Mouse (Mus musculus) limb, embryonic 13.5 days (tissue): ENCODE results near the gene Tut7. TPM values are rescaled to one million over a fixed set of nuclear protein-coding genes. Genes with fewer than 3 reads are reported as not detected.

Experiments
- ATAC-seq: fragments of 200-750 bp; cut with Nextera tagmentation; 2 replicates; pipeline ENCODE4 v1.8.0; 2017; ENCODE audit warnings: low read depth, moderate number of reproducible peaks, moderate TSS enrichment; ENCODE audit not compliant: low FRiP score
- H3K27ac ChIP-seq: fragments of 300-500 bp; sonication (generic); 2 replicates; pipeline ENCODE4 v1.5.1; 2015; ENCODE audit warnings: inconsistent platforms, mild to moderate bottlenecking, moderate library complexity
- H3K27me3 ChIP-seq: fragments of 300-500 bp; sonication (generic); 2 replicates; pipeline ENCODE4 v1.6.1; 2015; ENCODE audit warnings: mild to moderate bottlenecking, inconsistent platforms
- H3K36me3 ChIP-seq: fragments of 300-500 bp; sonication (generic); 2 replicates; pipeline ENCODE4 v1.6.1; 2015; ENCODE audit warnings: inconsistent platforms, mild to moderate bottlenecking, moderate library complexity
- H3K4me1 ChIP-seq: fragments of 300-500 bp; sonication (generic); 2 replicates; pipeline ENCODE4 v1.6.1; 2015; ENCODE audit warnings: inconsistent platforms
- H3K4me2 ChIP-seq: fragments of 300-500 bp; sonication (generic); replicated peaks from 2 replicates; pipeline ENCODE4 v1.6.1; 2015; ENCODE audit warnings: inconsistent platforms, mild to moderate bottlenecking, moderate library complexity
- H3K4me3 ChIP-seq: fragments of 300-500 bp; sonication (generic); 2 replicates; pipeline ENCODE4 v1.5.1; 2015; ENCODE audit warnings: moderate library complexity, mild to moderate bottlenecking, inconsistent platforms
- H3K9ac ChIP-seq: fragments of 300-500 bp; sonication (generic); 2 replicates; pipeline ENCODE4 v1.6.1; 2015; ENCODE audit warnings: mild to moderate bottlenecking, inconsistent platforms
- H3K9me3 ChIP-seq: fragments of 300-500 bp; sonication (generic); 2 replicates; pipeline ENCODE4 v1.6.1; 2016; ENCODE audit warnings: inconsistent platforms
- WGBS: fragments of 180-500 bp; shearing (Covaris S2); methylation state at CpG from one replicate; pipeline ENCODE4 v1.1.7; 2015; 5-methylcytosine and 5-hydroxymethylcytosine counted together
- polyA plus RNA-seq: library from polyadenylated mRNA; unstranded; fragments of >200 nt; fragmentation: Nextera tagmentation; extraction: Ambion mirVana; gene quantifications from 2 replicates; pipeline ENCODE4 v1.2.1, GENCODE M21; 2015

Gene Tut7
- polyA plus RNA-seq, 1 experiment from 2014 or later: 57.4 TPM

- H3K4me2 ChIP-seq: no peak overlapping the region
- no peaks in the 10 kb centered on the region for H3K4me1 ChIP-seq
- 86% methylated on average over 4 of the region's 4 CpGs for WGBS
- no peak for ATAC-seq
- H3K27ac ChIP-seq: no peak overlapping the region
- no peaks in the 10 kb centered on the region for H3K9me3 ChIP-seq
- H3K36me3 ChIP-seq: peaks cover 91% of the 10 kb centered on the region
- no peak overlapping the region for H3K4me3 ChIP-seq
- H3K9ac ChIP-seq: no peak overlapping the region
- H3K27me3 ChIP-seq: no peaks in the 10 kb centered on the region
These were observed 43.7 kb downstream of the Tut7 start for GRCm38 (mm10) chr13:59779213-59779612.

- Histone ChIP-seq H3K4me3 (no peak overlapping the region), H3K9me3 (no peaks in the 10 kb centered on the region), H3K4me1 (peaks cover 9% of the 10 kb centered on the region), H3K27ac (no peak overlapping the region), H3K27me3 (no peaks in the 10 kb centered on the region), H3K36me3 (peaks cover 72% of the 10 kb centered on the region), H3K4me2 (no peak overlapping the region), H3K9ac (no peak overlapping the region)
- ATAC-seq: no peak
- WGBS: 86% methylated on average over 3 of the region's 3 CpGs
These were observed 47.8 kb downstream of the Tut7 start for GRCm38 (mm10) chr13:59775168-59775567.

GRCm38 (mm10) chr13:59771257-59771656, 51.7 kb downstream of the Tut7 start:
- Histone ChIP-seq H3K9me3 (no peaks in the 10 kb centered on the region), H3K27ac (peak overlapping the region; percentile 98), H3K4me1 (peaks cover 37% of the 10 kb centered on the region), H3K9ac (no peak overlapping the region), H3K27me3 (no peaks in the 10 kb centered on the region), H3K4me3 (no peak overlapping the region), H3K36me3 (peaks cover 36% of the 10 kb centered on the region), H3K4me2 (no peak overlapping the region)
- WGBS: 65% methylated on average over 9 of the region's 9 CpGs
- no peak for ATAC-seq

- Histone ChIP-seq H3K27ac (peak overlapping the region; percentile 98), H3K9me3 (no peaks in the 10 kb centered on the region), H3K4me2 (peak overlapping the region; percentile 80), H3K36me3 (peaks cover 32% of the 10 kb centered on the region), H3K9ac (no peak overlapping the region; the same call in 1 of the 2 replicates), H3K4me1 (peaks cover 41% of the 10 kb centered on the region), H3K4me3 (peak overlapping the region; percentile 86), H3K27me3 (no peaks in the 10 kb centered on the region)
- no peak for ATAC-seq
- WGBS: 69% methylated on average over 9 of the region's 9 CpGs
These were observed 52.1 kb downstream of the Tut7 start for GRCm38 (mm10) chr13:59770847-59771246.

GRCm38 (mm10) chr13:59770164-59770562, 52.8 kb downstream of the Tut7 start:
- peaks cover 43% of the 10 kb centered on the region for H3K4me1 ChIP-seq
- H3K27ac ChIP-seq: peak overlapping the region; percentile 98
- no peaks in the 10 kb centered on the region for H3K27me3 ChIP-seq
- peak; percentile 85 for ATAC-seq
- H3K36me3 ChIP-seq: peaks cover 26% of the 10 kb centered on the region
- WGBS: under 1% methylated on average over 28 of the region's 28 CpGs
- H3K4me3 ChIP-seq: peak overlapping the region; percentile 86
- H3K9ac ChIP-seq: peak overlapping the region; percentile 68
- no peaks in the 10 kb centered on the region for H3K9me3 ChIP-seq
- H3K4me2 ChIP-seq: peak overlapping the region; percentile 80

- Histone ChIP-seq H3K27me3 (no peaks in the 10 kb centered on the region), H3K9ac (peak within 1 kb of the TSS; percentile 90), H3K4me3 (peak within 1 kb of the TSS; percentile 86), H3K4me2 (peak within 1 kb of the TSS; percentile 80), H3K27ac (peak within 1 kb of the TSS; percentile 98), H3K4me1 (peaks cover 43% of the 10 kb centered on the region), H3K9me3 (no peaks in the 10 kb centered on the region), H3K36me3 (peaks cover 21% of the 10 kb centered on the region)
- under 1% methylated on average over 91 of the region's 91 CpGs for WGBS
- ATAC-seq: peak; percentile 96
These were observed 53.4 kb downstream of the Tut7 start, which contains the start of gene Isca1 for GRCm38 (mm10) chr13:59769296-59770163. Gene Isca1, minus strand, starts transcription at chr13:59769810.

GRCm38 (mm10) chr13:59768531-59768930, 54.4 kb downstream of the Tut7 start:
- Histone ChIP-seq H3K27me3 (no peaks in the 10 kb centered on the region), H3K9me3 (no peaks in the 10 kb centered on the region), H3K27ac (0 out of 2 replicates have a peak overlapping the region, but pooled peaks have one; percentile 98), H3K9ac (peak overlapping the region; percentile 90), H3K36me3 (peaks cover 21% of the 10 kb centered on the region), H3K4me3 (peak overlapping the region; percentile 86), H3K4me2 (peak overlapping the region; percentile 80), H3K4me1 (peaks cover 43% of the 10 kb centered on the region)
- WGBS: 38% methylated on average over 13 of the region's 13 CpGs
- no peak for ATAC-seq

- peaks cover 43% of the 10 kb centered on the region for H3K4me1 ChIP-seq
- H3K36me3 ChIP-seq: peaks cover 21% of the 10 kb centered on the region
- no peak overlapping the region; the same call in 1 of the 2 replicates for H3K27ac ChIP-seq
- H3K9me3 ChIP-seq: no peaks in the 10 kb centered on the region
- no peak overlapping the region for H3K4me3 ChIP-seq
- ATAC-seq: no peak
- H3K9ac ChIP-seq: 0 out of 2 replicates have a peak overlapping the region, but pooled peaks have one; percentile 35
- H3K4me2 ChIP-seq: peak overlapping the region; percentile 80
- no peaks in the 10 kb centered on the region for H3K27me3 ChIP-seq
- WGBS: 64% methylated on average over 11 of the region's 11 CpGs
These were observed 56.0 kb downstream of the Tut7 start for GRCm38 (mm10) chr13:59766786-59767515.

- no peak overlapping the region for H3K27ac ChIP-seq
- no peaks in the 10 kb centered on the region for H3K9me3 ChIP-seq
- WGBS: 92% methylated on average over 7 of the region's 7 CpGs
- no peak overlapping the region for H3K4me2 ChIP-seq
- H3K36me3 ChIP-seq: peaks cover 58% of the 10 kb centered on the region
- H3K4me3 ChIP-seq: no peak overlapping the region
- peaks cover 21% of the 10 kb centered on the region for H3K4me1 ChIP-seq
- no peaks in the 10 kb centered on the region for H3K27me3 ChIP-seq
- no peak for ATAC-seq
- H3K9ac ChIP-seq: no peak overlapping the region
These were observed 60.2 kb downstream of the Tut7 start for GRCm38 (mm10) chr13:59762791-59763190.

GRCm38 (mm10) chr13:59756906-59757305, 66.0 kb downstream of the Tut7 start:
- Histone ChIP-seq H3K9me3 (no peaks in the 10 kb centered on the region), H3K4me1 (no peaks in the 10 kb centered on the region), H3K4me3 (no peak overlapping the region), H3K36me3 (peaks cover 74% of the 10 kb centered on the region), H3K4me2 (no peak overlapping the region), H3K27ac (no peak overlapping the region), H3K27me3 (no peaks in the 10 kb centered on the region), H3K9ac (no peak overlapping the region)
- no peak for ATAC-seq
- WGBS: 95% methylated on average over 7 of the region's 7 CpGs

- Histone ChIP-seq H3K4me2 (no peak overlapping the region; the same call in 1 of the 2 replicates), H3K27me3 (peaks cover 8% of the 10 kb centered on the region; the same call in 1 of the 2 replicates), H3K4me1 (peaks cover 12% of the 10 kb centered on the region; the same call in 1 of the 2 replicates), H3K9me3 (no peaks in the 10 kb centered on the region), H3K4me3 (no peak overlapping the region), H3K36me3 (peaks cover 19% of the 10 kb centered on the region), H3K9ac (no peak overlapping the region), H3K27ac (no peak overlapping the region)
- ATAC-seq: no peak
- 29% methylated on average over 12 of the region's 12 CpGs for WGBS
These were observed 72.6 kb downstream of the Tut7 start for GRCm38 (mm10) chr13:59750310-59750709.

GRCm38 (mm10) chr13:59746711-59747110, 76.2 kb downstream of the Tut7 start, which contains the start of gene 1700014D04Rik:
Gene 1700014D04Rik, minus strand, starts transcription at chr13:59746752.
- H3K4me2 ChIP-seq: no peak within 1 kb of the TSS
- no peak within 1 kb of the TSS for H3K4me3 ChIP-seq
- H3K27me3 ChIP-seq: peaks cover 8% of the 10 kb centered on the region; the same call in 1 of the 2 replicates
- ATAC-seq: no peak
- H3K9ac ChIP-seq: no peak within 1 kb of the TSS
- peaks cover 12% of the 10 kb centered on the region; the same call in 1 of the 2 replicates for H3K4me1 ChIP-seq
- no peaks in the 10 kb centered on the region for H3K36me3 ChIP-seq
- WGBS: 83% methylated on average over 9 of the region's 9 CpGs
- H3K9me3 ChIP-seq: no peaks in the 10 kb centered on the region
- H3K27ac ChIP-seq: no peak within 1 kb of the TSS
